Mouse (Mus musculus): ENCODE measurements around the gene Pik3c2a.

DNA sequence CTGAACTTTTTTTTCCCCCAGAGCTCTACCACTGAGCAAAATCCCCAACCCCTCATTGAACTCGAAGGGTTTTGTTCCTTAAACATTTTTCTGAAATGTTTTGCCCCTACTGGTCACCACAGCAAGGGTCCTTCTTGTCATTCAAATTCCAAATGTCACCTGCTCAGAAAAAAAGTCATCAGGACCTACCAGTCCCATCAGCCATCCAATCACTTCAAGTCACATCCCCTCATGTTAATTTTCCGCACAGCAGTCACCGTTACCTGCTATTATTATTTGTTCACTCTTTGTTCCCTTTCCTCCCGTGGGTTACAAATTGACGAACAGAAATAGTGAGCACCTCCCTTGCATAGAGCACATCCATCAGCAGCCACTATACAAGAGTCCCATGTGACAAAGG, 136.6 kb downstream of the Pik3c2a start:
- no peak for TF ChIP-seq CTCF (IDR thresholded peaks at IDR 0.05; ENCODE audit: low read depth)
- TF ChIP-seq EP300 (IDR thresholded peaks at IDR 0.05; ENCODE audit: low read depth) = no peak

Data from liver, postnatal 0 days (tissue).